Mouse (Mus musculus) cortical plate, adult 2 months (tissue): ENCODE results near the gene Sema5a. TPM values are rescaled to one million over a fixed set of nuclear protein-coding genes. Genes with fewer than 3 reads are reported as not detected.

Source experiments
- H3K27ac ChIP-seq: fragments of 200-500 bp; 2 replicates; pipeline ENCODE4 v1.5.1; 2012; ENCODE audit warnings: low read length, control low read depth, inconsistent platforms; ENCODE audit not compliant: insufficient read depth
- H3K4me1 ChIP-seq: fragments of 200-500 bp; 2 replicates; pipeline ENCODE4 v1.6.1; 2011; ENCODE audit warnings: low read length; ENCODE audit not compliant: control insufficient read depth, insufficient read depth
- H3K4me3 ChIP-seq: fragments of 200-500 bp; 2 replicates; pipeline ENCODE4 v1.5.1; 2011; ENCODE audit warnings: mild to moderate bottlenecking, low read length, control low read depth; ENCODE audit not compliant: insufficient read depth
- CTCF ChIP-seq: fragments of 200-500 bp; IDR thresholded peaks from 2 replicates; pipeline ENCODE4 v1.5.1; 2011; ENCODE audit warnings: mild to moderate bottlenecking, control low read depth, low read length; ENCODE audit not compliant: insufficient read depth; ENCODE audit errors: extremely low read depth
- POLR2A ChIP-seq: fragments of 200-500 bp; IDR thresholded peaks from 2 replicates; pipeline ENCODE4 v1.6.1; 2011; ENCODE audit warnings: mild to moderate bottlenecking, low read length, control low read depth; ENCODE audit not compliant: insufficient read depth; ENCODE audit errors: extremely low read depth
- polyA plus RNA-seq: library from polyadenylated mRNA; depleted of rRNA; stranded (reverse); fragments of >200 nt; gene quantifications from 2 replicates; pipeline ENCODE4 v1.2.3, GENCODE M21; 2012

Sema5a gene
- polyA plus RNA-seq, 1 experiment: 7.8 TPM

DNA sequence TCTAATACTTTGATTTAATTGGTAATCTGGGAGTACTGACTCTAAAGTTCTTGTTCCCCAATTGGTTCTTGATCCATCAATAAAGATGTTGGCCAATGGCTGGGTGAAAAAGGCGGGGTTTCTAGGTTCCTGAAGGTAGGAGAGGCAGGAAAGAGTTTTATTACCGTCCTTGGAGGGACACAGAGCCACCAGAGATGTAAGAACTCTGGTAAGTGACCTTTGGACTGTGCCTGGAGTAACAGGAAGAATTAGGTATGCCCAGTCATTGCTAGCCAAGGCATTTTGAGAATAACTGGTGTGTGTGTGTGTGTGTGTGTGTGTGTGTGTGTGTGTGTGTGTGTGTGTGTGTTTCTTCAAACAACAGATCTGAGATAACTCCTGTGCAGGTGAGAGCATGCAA, 330.6 kb downstream of the Sema5a start:
- Histone ChIP-seq H3K4me3 (no peak overlapping the region), H3K4me1 (no peaks in the 10 kb centered on the region; the same call in 1 of the 2 replicates), H3K27ac (no peak overlapping the region)
- TF ChIP-seq POLR2A (no peak), CTCF (no peak)

DNA sequence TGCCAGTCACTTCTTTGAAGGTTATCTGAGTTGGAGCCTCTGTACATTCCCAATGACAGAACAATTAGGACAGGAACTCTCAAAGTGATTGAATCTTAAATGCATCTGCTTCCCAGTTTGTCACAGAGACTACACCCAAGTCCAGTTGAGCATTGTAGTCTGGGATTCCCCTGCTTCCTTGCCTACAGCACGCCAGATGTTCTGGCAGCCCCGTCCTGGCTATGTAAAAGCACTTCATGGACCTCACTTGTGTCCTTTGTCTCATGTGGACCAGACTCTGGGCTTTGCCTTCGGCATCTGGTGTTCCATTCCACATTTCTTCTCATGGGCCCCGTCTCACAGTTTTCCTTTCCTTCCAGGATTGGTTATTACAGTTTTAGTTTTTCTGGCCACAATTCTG, 334.7 kb downstream of the Sema5a start:
- H3K4me1 ChIP-seq: no peaks in the 10 kb centered on the region; the same call in 1 of the 2 replicates
- H3K4me3 ChIP-seq: no peak overlapping the region
- no peak overlapping the region for H3K27ac ChIP-seq
- TF ChIP-seq CTCF (no peak), POLR2A (no peak)

DNA sequence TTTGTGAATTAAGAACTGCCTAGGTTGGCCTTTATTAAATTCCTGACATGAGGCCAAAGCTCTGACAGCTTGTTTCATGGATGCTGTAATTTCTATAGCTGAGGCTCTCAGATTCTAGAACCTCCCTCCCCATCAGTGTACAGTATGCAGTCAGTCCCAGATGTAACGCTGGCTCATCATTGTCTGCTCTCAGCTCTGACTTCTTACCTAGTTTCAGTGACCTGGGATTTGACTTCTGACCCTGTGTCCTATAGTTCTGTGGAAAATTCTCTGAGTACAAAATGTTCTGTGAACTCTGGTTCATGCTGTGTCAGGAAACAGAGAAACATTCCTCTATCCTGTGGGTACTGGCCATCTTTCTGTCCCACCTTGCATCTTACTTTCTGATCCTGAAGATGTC, 346.0 kb downstream of the Sema5a start:
- TF ChIP-seq POLR2A (no peak), CTCF (no peak)
- Histone ChIP-seq H3K4me3 (no peak overlapping the region), H3K4me1 (no peaks in the 10 kb centered on the region), H3K27ac (no peak overlapping the region)

DNA sequence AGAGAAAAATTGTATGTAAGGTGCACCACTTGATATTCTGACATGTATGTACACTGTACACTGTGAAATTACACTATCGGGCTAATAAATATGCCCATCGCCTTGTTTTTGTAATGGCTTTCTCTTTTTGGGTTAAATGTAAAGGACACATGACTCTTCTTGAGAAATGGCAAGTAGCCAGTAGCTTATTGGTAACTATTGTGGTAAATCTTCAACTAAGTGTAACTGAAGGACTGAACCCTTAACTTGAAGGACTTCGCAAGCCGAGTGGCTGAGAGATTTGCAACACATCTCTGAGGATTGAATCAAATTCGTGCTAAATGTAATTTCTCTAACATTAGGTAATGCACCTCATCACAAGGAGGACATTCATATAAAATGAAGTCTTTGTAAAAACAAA, 349.1 kb downstream of the Sema5a start:
- TF ChIP-seq CTCF: no peak
- no peak for TF ChIP-seq POLR2A
- Histone ChIP-seq H3K4me1 (peaks cover 2% of the 10 kb centered on the region; the same call in 1 of the 2 replicates), H3K27ac (no peak overlapping the region), H3K4me3 (no peak overlapping the region)

DNA sequence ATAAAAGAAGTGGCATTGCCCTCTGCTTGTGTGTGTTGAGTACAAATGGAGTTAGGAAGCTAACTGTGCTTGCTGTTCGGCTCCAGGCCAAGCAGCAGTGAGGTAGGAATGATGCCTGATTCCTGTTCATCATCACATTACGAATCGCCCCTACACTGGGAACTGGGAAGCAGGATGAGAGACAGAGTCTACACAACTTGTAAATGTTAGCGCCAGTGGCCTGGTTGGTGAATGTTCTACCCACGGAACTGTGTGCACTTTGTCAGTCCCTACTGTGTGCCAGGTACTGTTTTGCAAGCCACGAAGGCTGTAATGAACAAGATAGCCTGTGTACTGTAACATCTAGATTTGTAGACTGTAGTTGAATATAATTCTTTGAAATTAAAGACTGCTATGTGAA, 352.0 kb downstream of the Sema5a start:
- TF ChIP-seq CTCF (no peak), POLR2A (no peak)
- no peak overlapping the region for H3K4me3 ChIP-seq
- H3K27ac ChIP-seq: no peak overlapping the region
- peaks cover 2% of the 10 kb centered on the region; the same call in 1 of the 2 replicates for H3K4me1 ChIP-seq

DNA sequence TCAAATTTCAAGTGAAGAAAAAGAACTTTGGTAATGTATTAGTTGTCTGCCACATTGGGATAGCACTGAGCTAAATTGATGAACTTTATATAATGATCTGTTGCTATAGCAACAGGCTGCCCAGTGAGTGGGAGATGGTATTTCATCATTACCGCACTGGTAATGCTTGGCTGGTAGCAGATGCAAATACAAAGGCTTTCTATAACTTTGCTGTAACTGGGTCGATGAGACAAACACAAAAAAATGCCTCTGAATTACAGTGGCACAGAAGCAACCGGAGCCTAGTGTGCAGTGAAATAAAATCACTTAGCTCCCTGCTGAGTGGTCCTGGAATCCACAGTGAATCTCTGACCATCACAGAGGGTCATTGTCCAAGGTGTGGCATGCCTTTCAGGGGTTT, 352.6 kb downstream of the Sema5a start:
- TF ChIP-seq CTCF: no peak
- TF ChIP-seq POLR2A: no peak
- Histone ChIP-seq H3K27ac (no peak overlapping the region), H3K4me3 (no peak overlapping the region), H3K4me1 (peaks cover 2% of the 10 kb centered on the region; the same call in 1 of the 2 replicates)

DNA sequence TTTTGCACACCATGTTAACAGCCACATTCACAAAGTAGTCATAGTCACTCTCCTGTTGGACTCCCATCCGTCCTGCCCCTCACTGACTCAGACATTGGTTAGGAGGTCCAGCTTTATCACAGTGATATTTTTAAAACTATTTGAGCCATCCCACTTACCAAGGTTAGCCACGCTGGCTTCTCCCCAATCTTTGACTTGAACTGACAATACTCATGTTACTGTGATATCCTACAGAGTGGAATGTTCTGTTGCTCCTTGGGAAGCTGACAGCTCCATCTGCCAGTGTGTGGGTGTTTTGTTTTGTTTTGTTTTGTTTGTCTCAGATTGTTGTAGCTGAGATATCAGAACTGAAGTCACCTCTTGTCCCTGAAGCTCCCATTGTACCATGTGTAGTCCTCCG, 362.6 kb downstream of the Sema5a start:
- no peak overlapping the region for H3K4me3 ChIP-seq

DNA sequence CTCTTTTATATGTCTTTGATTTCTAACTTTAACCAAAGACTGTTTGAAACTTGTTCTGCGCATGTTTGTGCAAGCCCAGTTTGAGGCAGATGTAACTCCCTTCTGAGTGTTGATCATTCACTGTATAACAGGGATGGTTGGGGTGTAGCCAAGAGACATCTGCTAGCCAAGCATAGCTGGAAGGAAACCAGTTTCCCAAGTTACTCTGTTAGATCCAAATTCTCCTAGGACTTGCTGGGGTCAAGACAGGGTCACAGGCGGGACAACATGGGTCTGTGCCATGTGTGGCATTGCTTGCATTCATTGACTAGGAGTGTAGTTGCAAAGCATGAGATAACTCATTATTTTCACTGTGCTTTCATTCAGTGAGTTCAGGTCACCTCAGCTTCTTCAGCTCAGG, 366.2 kb downstream of the Sema5a start:
- no peaks in the 10 kb centered on the region; the same call in 1 of the 2 replicates for H3K4me1 ChIP-seq
- H3K27ac ChIP-seq: no peak overlapping the region
- TF ChIP-seq CTCF (no peak), POLR2A (no peak)
- H3K4me3 ChIP-seq: no peak overlapping the region

More for the DNA sequence above, 362.6 kb downstream of the Sema5a start:
- no peak overlapping the region for H3K27ac ChIP-seq
- no peaks in the 10 kb centered on the region; the same call in 1 of the 2 replicates for H3K4me1 ChIP-seq
- TF ChIP-seq POLR2A: no peak
- TF ChIP-seq CTCF: no peak

DNA sequence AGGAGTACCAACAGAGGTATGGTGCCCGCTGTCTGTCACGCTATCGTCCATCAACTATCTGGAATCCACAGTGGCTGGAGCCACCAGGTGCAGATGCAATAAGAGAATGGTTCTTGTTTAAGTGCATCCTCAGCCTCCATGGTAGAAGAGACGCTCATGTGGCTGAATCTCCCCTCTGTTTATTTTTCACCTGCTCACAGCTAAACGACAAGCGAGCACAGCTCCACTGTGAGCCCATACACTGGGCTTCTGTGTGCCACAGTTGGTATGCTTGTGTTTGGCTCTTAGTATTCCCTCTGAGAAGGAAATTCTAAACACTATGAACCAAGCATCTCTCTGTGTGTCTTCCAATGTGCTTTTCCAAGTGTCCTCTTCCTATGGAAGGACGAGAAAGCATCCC, 366.6 kb downstream of the Sema5a start:
- TF ChIP-seq CTCF (no peak), POLR2A (no peak)
- Histone ChIP-seq H3K4me1 (no peaks in the 10 kb centered on the region; the same call in 1 of the 2 replicates), H3K4me3 (no peak overlapping the region), H3K27ac (no peak overlapping the region)

DNA sequence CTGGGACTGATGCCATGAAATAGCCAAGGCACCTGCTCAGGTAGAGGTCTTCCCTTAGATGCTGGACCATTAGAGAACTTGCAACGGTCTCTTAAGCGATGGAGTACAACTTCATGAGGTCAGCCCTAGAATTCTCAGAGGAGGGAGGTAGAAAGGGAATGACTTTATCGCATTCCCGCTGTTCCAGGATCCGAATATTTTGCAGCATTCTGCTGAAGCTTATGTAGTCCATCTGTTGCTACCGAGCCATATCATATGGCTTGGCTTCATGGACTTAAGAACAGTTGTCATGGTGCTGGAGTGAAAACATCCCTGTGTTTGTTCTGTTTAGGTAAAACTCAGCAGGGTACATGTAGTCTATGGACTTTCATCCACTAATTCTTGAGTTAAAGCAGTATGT, 369.1 kb downstream of the Sema5a start:
- no peaks in the 10 kb centered on the region; the same call in 1 of the 2 replicates for H3K4me1 ChIP-seq
- H3K27ac ChIP-seq: no peak overlapping the region
- TF ChIP-seq CTCF: no peak
- no peak for TF ChIP-seq POLR2A
- no peak overlapping the region for H3K4me3 ChIP-seq

DNA sequence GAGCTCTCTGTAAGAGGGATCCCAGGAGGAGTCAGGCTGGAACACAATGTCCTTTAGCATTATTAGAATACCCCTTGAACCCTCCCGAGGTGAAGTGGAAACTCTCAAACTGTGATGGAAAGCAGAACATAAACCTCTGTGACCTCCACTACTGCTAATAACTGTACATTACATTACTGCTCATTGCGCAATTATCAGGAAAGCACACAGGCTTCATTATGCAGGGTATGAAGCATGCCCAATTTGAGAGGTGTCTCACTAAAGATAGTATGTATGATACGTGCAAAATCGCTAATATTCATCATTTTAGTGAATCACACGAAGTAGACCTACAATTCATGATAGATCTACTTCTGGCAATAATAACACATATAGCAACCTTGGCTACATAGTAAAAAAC, 371.2 kb downstream of the Sema5a start:
- H3K4me1 ChIP-seq: no peaks in the 10 kb centered on the region
- TF ChIP-seq POLR2A (no peak), CTCF (no peak)
- no peak overlapping the region for H3K27ac ChIP-seq
- H3K4me3 ChIP-seq: no peak overlapping the region
